Mouse (Mus musculus) gastrocnemius, postnatal 36 days (tissue): Measurements from ENCODE around the gene Lrrc31. TPM values are rescaled to one million over a fixed set of nuclear protein-coding genes. Genes with fewer than 3 reads are reported as not detected.

Experiments used
- DNase-seq, 2 experiments: peaks; one replicate each; pipeline ENCODE4 v3.0.0; 2022
- intact Hi-C: fragments of 180-260 bp; cut with DNase I; formaldehyde crosslinking; loops from one replicate; pipeline ENCODE4 v1.15.1; 2025
- total RNA-seq, 2 experiments: library from RNA; stranded (reverse); gene quantifications; 2 replicates each; pipeline ENCODE4 v1.2.3; 2021

Lrrc31 gene
- total RNA-seq, 2 experiments from 2014 or later, result not detected

GRCm38 (mm10) chr3:30697891-30698290, 1.8 kb downstream of the Lrrc31 start:
- DNase-seq, result no peak
- intact Hi-C loops, result loop anchor here (2.0 to 5.0 kb wide), 3 partner anchors 99 to 439 kb away; no protein-coding TSS in a partner anchor

GRCm38 (mm10) chr3:30696346-30696745, 3.3 kb downstream of the Lrrc31 start:
- DNase-seq, result peak in 1 of 2 experiments; percentile 35

GRCm38 (mm10) chr3:30695661-30696060, 4.0 kb downstream of the Lrrc31 start:
- intact Hi-C loops, result loop anchor here (2.0 to 5.0 kb wide), 3 partner anchors 101 to 442 kb away; no protein-coding TSS in a partner anchor
- no peak for DNase-seq

More at GRCm38 (mm10) chr3:30696346-30696745, 3.3 kb downstream of the Lrrc31 start:
- intact Hi-C loops, result loop anchor here (2.0 to 5.0 kb wide), 3 partner anchors 100 to 441 kb away; no protein-coding TSS in a partner anchor

- no peak for DNase-seq
- intact Hi-C loops, result no loop called here
Observed at GRCm38 (mm10) chr3:30690976-30691375, 8.7 kb downstream of the Lrrc31 start.

- intact Hi-C loops, result no loop called here
- DNase-seq, result no peak
Observed at GRCm38 (mm10) chr3:30687216-30687615, 12.4 kb downstream of the Lrrc31 start.

- intact Hi-C loops, result no loop called here
- DNase-seq, result no peak
Observed at GRCm38 (mm10) chr3:30683190-30683589, 16.5 kb downstream of the Lrrc31 start.

- intact Hi-C loops, result no loop called here
Observed at GRCm38 (mm10) chr3:30658486-30658885, 41.2 kb downstream of the Lrrc31 start.

GRCm38 (mm10) chr3:30655937-30656336, 43.7 kb downstream of the Lrrc31 start:
- intact Hi-C loops, result no loop called here
- DNase-seq, result no peak

More at GRCm38 (mm10) chr3:30658486-30658885, 41.2 kb downstream of the Lrrc31 start:
- no peak for DNase-seq

- no peak for DNase-seq
- intact Hi-C loops, result no loop called here
Observed at GRCm38 (mm10) chr3:30650062-30650841, 49.4 kb downstream of the Lrrc31 start.

GRCm38 (mm10) chr3:30648466-30648865, 51.2 kb downstream of the Lrrc31 start:
- no peak for DNase-seq
- intact Hi-C loops, result no loop called here

GRCm38 (mm10) chr3:30647440-30648090, 52.1 kb downstream of the Lrrc31 start, which contains the start of gene Lrrc34:
Lrrc34 (minus strand) TSS chr3:30647869.
- no peak for DNase-seq

GRCm38 (mm10) chr3:30646761-30647160, 52.9 kb downstream of the Lrrc31 start:
- no peak for DNase-seq
- intact Hi-C loops, result no loop called here

More at GRCm38 (mm10) chr3:30647440-30648090, 52.1 kb downstream of the Lrrc31 start, which contains the start of gene Lrrc34:
- intact Hi-C loops, result no loop called here

GRCm38 (mm10) chr3:30644207-30644606, 55.4 kb downstream of the Lrrc31 start, which contains the start of gene Lrriq4:
Lrriq4 (plus strand) TSS chr3:30644507.
- DNase-seq, result no peak
- intact Hi-C loops, result no loop called here

GRCm38 (mm10) chr3:30635629-30636028, 64.0 kb downstream of the Lrrc31 start:
- DNase-seq, result no peak
- intact Hi-C loops, result no loop called here

GRCm38 (mm10) chr3:30633681-30634080, 66.0 kb downstream of the Lrrc31 start:
- intact Hi-C loops, result no loop called here
- no peak for DNase-seq

Other genes with a start within 250 kb of the Lrrc31 start
- gene Mecom, start 151.8 kb downstream of the Lrrc31 start, total RNA-seq, result 1 to 10 TPM; 4.9 to 7.0 TPM
- not detected for gene Actrt3, start 99.9 kb downstream of the Lrrc31 start, total RNA-seq
- 1 to 10 TPM; 7.0 to 8.3 TPM for gene Mynn, start 97.8 kb downstream of the Lrrc31 start, total RNA-seq
- not detected for gene Lrriq4, start 55.3 kb downstream of the Lrrc31 start, total RNA-seq
- not detected for gene Lrrc34, start 52.0 kb downstream of the Lrrc31 start, total RNA-seq
- gene Samd7, start 46.5 kb upstream of the Lrrc31 start, total RNA-seq, result not detected
- 10 to 100 TPM; 24.9 to 35.3 TPM for gene Sec62, start 93.0 kb upstream of the Lrrc31 start, total RNA-seq
- under 1 TPM; 0.33 to 0.84 TPM for gene Gpr160, start 156.1 kb upstream of the Lrrc31 start, total RNA-seq